Mouse (Mus musculus) CD4-positive helper T cell, adult 2 months (primary cell): ENCODE measurements at regions not wholly inside any gene's neighbourhood (a gene's known extent, or its start where the extent isn't known, plus 50 kb on each side); places are given as distances from the start of the nearest gene placed in this dataset.

Experiments used
- DNase-seq: peaks from one replicate; pipeline ENCODE4 v3.0.0-alpha.2; 2012; ENCODE audit warnings: low read depth, missing footprints, low spot score

DNA sequence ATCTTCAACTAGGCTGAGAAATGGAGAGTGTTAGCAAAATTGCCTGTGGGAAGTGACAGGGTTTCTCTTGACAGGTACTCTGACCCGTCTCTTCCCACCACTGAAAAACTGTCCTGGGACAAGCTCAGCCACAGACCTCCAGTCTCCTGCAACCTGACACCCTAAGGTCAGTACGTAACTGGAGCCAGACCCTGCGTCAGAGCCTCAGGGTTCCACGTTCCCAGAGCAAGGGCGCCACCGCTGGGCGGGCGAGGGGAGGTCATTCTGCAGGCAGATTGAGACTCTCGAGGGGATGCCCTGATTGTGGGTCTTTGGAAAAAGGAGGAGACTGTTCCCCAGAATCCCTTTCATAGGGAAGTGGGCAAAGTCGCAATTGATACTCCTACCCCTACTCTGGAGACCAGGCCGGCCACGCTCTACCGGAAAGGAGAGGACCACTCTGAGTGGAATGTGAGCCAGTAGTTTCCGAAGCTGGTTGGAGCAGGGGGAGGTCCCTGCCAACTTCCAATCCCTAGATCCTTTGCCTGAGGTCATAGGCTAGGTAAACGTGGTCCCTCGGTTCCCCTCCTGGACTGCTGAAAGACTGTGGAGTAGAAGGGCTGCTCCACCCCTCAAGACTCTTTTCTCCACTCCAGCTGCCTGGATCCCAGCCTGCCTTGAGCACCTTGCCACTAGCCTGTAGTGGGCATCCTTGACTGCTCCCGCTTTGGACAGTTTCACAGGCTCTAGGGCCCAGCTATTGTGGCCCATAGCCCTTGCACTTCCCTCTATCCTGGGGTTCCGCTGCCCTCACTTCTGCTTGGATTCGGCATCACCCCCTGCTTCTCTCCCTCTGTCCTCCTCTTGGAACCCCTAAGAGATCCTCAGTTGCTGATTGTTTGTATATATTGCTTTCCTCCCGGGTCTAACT, 61.0 kb upstream of the Lpcat1 start:
- no peak for DNase-seq

- DNase-seq = no peak
Measured at GRCm38 (mm10) chr13:73400921-73401320, 66.1 kb upstream of the Lpcat1 start.

GRCm38 (mm10) chr13:73397033-73397432, 68.7 kb upstream of the Ndufs6 start:
- no peak for DNase-seq

DNA sequence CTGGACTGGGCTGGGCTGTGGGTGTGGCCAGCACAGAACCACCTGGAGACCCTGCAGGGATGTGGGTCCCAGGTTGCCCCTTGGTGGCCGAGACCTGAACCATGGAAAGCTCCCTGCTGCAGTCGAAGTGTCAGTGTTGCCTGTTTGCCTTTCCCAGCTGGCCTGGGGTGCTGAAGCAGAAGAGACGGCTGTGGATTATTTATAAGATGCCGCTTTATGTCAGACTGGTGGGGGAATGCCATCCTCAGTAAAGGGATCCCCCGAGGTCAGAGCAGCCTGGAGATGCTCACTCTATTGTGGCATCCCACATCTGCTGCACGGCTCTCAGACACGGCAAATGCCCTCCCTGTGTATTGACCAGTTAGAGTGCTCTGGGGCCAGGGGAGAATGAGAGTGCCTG, 67.5 kb upstream of the Ndufs6 start:
- no peak for DNase-seq

GRCm38 (mm10) chr13:73389051-73389450, 60.7 kb upstream of the Ndufs6 start:
- no peak for DNase-seq

DNA sequence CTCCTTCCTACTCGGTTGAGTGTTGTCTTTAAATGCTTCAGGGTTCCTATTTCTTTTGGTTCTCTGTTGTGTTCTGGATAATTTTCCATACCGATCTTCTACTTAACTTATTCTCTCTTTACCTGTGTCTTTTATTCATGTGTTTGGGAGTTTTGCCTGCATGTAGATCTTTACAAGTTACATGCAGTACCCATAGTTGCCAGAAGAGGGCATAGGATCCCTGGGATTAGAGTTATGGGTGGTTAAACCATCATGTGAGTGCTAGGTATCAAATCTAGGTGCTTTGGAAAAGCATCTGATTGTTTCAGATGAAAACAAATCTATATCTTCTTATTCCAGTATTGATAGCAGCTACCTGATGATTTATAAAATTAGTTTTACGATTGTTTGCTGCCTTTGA, 55.2 kb upstream of the Ndufs6 start:
- DNase-seq = peak; percentile 35
